Mouse (Mus musculus) liver, embryonic 13.5 days (tissue): ENCODE data around the gene Was. TPM values are rescaled to one million over a fixed set of nuclear protein-coding genes. Genes with fewer than 3 reads are reported as not detected.
"Not testable (repeated sequence)": the region's sequence is repeated elsewhere in the genome, so short reads cannot be mapped to it uniquely, and the experiment has no call there.

Source experiments
- ATAC-seq: fragments of 200-750 bp; cut with Nextera tagmentation; 2 replicates; pipeline ENCODE4 v1.8.0; 2017; ENCODE audit warnings: low read depth, mild to moderate bottlenecking, moderate number of reproducible peaks, moderate library complexity
- DNase-seq: peaks from one replicate; pipeline ENCODE4 v3.0.0; 2022
- H3K27ac ChIP-seq: fragments of 300-500 bp; sonication (generic); 2 replicates; pipeline ENCODE4 v1.5.1; 2015; ENCODE audit warnings: moderate library complexity, mild to moderate bottlenecking, inconsistent platforms
- H3K27me3 ChIP-seq: fragments of 300-500 bp; sonication (generic); 2 replicates; pipeline ENCODE4 v1.6.1; 2015; ENCODE audit warnings: mild to moderate bottlenecking, inconsistent platforms
- H3K36me3 ChIP-seq: fragments of 300-500 bp; sonication (generic); 2 replicates; pipeline ENCODE4 v1.6.1; 2015; ENCODE audit warnings: mild to moderate bottlenecking, inconsistent platforms
- H3K4me1 ChIP-seq: fragments of 300-500 bp; sonication (generic); replicated peaks from 2 replicates; pipeline ENCODE4 v1.6.1; 2015; ENCODE audit warnings: inconsistent platforms
- H3K4me2 ChIP-seq: fragments of 300-500 bp; sonication (generic); 2 replicates; pipeline ENCODE4 v1.6.1; 2015; ENCODE audit warnings: inconsistent platforms, mild to moderate bottlenecking, moderate library complexity
- H3K4me3 ChIP-seq: fragments of 300-500 bp; sonication (generic); replicated peaks from 2 replicates; pipeline ENCODE4 v1.5.1; 2015; ENCODE audit warnings: mild to moderate bottlenecking, inconsistent platforms
- H3K9ac ChIP-seq: fragments of 300-500 bp; sonication (generic); 2 replicates; pipeline ENCODE4 v1.6.1; 2015; ENCODE audit warnings: mild to moderate bottlenecking, inconsistent platforms
- H3K9me3 ChIP-seq: fragments of 300-500 bp; sonication (generic); replicated peaks from 2 replicates; pipeline ENCODE4 v1.6.1; 2016; ENCODE audit warnings: inconsistent platforms
- WGBS: fragments of 180-500 bp; shearing (Covaris S2); methylation state at CpG from one replicate; pipeline ENCODE4 v1.1.7; 2015; ENCODE audit not compliant: insufficient replicate concordance; 5-methylcytosine and 5-hydroxymethylcytosine counted together
- polyA plus RNA-seq: library from polyadenylated mRNA; unstranded; fragments of >200 nt; fragmentation: Nextera tagmentation; extraction: Ambion mirVana; gene quantifications from 2 replicates; pipeline ENCODE4 v1.2.1, GENCODE M21; 2015

Gene Was
- polyA plus RNA-seq, 1 experiment from 2014 or later = 3.4 TPM

- no peak for DNase-seq
- Histone ChIP-seq H3K4me3 (no peak overlapping the region), H3K27ac (peak overlapping the region; percentile 73), H3K4me2 (0 out of 2 replicates have a peak overlapping the region, but pooled peaks have one; percentile 49), H3K9me3 (no peaks in the 10 kb centered on the region), H3K27me3 (no peaks in the 10 kb centered on the region), H3K4me1 (peaks cover 38% of the 10 kb centered on the region), H3K36me3 (no peaks in the 10 kb centered on the region), H3K9ac (no peak overlapping the region)
- no peak for ATAC-seq
- 34% methylated on average over 3 of the region's 3 CpGs for WGBS
These were observed 10.7 kb upstream of the Was start for GRCm38 (mm10) chrX:8101017-8101416.

- ATAC-seq = no peak
- Histone ChIP-seq H3K4me1 (peaks cover 43% of the 10 kb centered on the region), H3K4me3 (no peak overlapping the region), H3K27ac (peak overlapping the region; percentile 47; the same call in 1 of the 2 replicates), H3K36me3 (no peaks in the 10 kb centered on the region), H3K9ac (no peak overlapping the region), H3K4me2 (no peak overlapping the region), H3K27me3 (no peaks in the 10 kb centered on the region), H3K9me3 (no peaks in the 10 kb centered on the region)
- 33% methylated on average over 4 of the region's 4 CpGs for WGBS
- DNase-seq = no peak
These were observed 9.1 kb upstream of the Was start for GRCm38 (mm10) chrX:8099435-8099834.

- WGBS = 12% methylated on average over 19 of the region's 19 CpGs
- Histone ChIP-seq H3K9me3 (no peaks in the 10 kb centered on the region), H3K36me3 (no peaks in the 10 kb centered on the region), H3K27ac (peak overlapping the region; percentile 79), H3K9ac (peak overlapping the region; percentile 65), H3K4me3 (peak overlapping the region; percentile 50), H3K4me1 (peaks cover 30% of the 10 kb centered on the region), H3K4me2 (peak overlapping the region; percentile 61), H3K27me3 (no peaks in the 10 kb centered on the region)
- DNase-seq (peak; percentile 95), ATAC-seq (peak; percentile 92)
These were observed 6.5 kb upstream of the Was start for GRCm38 (mm10) chrX:8096787-8097242.

- H3K4me3 ChIP-seq = peak overlapping the region; percentile 49
- WGBS = 7% methylated on average over 20 of the region's 48 CpGs
- H3K4me1 ChIP-seq = peaks cover 25% of the 10 kb centered on the region
- peak overlapping the region; percentile 43; the same call in 1 of the 2 replicates for H3K9ac ChIP-seq
- H3K27ac ChIP-seq, H3K9me3 ChIP-seq, H3K27me3 ChIP-seq, H3K36me3 ChIP-seq: not testable (repeated sequence)
- DNase-seq (peak; percentile 80), ATAC-seq (peak; percentile 87)
- peak overlapping the region; percentile 59 for H3K4me2 ChIP-seq
These were observed 5.9 kb upstream of the Was start for GRCm38 (mm10) chrX:8096068-8096786.

- ATAC-seq (no peak), DNase-seq (no peak)
- Histone ChIP-seq H3K9me3 (no peaks in the 10 kb centered on the region), H3K4me1 (peaks cover 20% of the 10 kb centered on the region), H3K4me3 (peak overlapping the region; percentile 49), H3K9ac (peak overlapping the region; percentile 43), H3K4me2 (peak overlapping the region; percentile 59), H3K27ac (no peak overlapping the region; the same call in 1 of the 2 replicates), H3K27me3 (no peaks in the 10 kb centered on the region), H3K36me3 (no peaks in the 10 kb centered on the region)
- WGBS = 57% methylated on average over 10 of the region's 10 CpGs
These were observed 5.2 kb upstream of the Was start for GRCm38 (mm10) chrX:8095546-8095945.

- not testable (repeated sequence) for H3K27me3 ChIP-seq, H3K9me3 ChIP-seq, H3K4me3 ChIP-seq, DNase-seq, H3K9ac ChIP-seq, ATAC-seq, H3K36me3 ChIP-seq
- peaks cover 12% of the 10 kb centered on the region for H3K4me1 ChIP-seq
- H3K4me2 ChIP-seq = peak overlapping the region; percentile 55; the same call in 1 of the 2 replicates
- peak overlapping the region; percentile 66; the same call in 1 of the 2 replicates for H3K27ac ChIP-seq
- 58% methylated on average over 4 of the region's 5 CpGs for WGBS
These were observed 653 bp upstream of the Was start for GRCm38 (mm10) chrX:8090954-8091347.

- peak overlapping the region; percentile 47 for H3K4me3 ChIP-seq
These were observed 552 bp downstream of the Was start for GRCm38 (mm10) chrX:8089746-8090145.

GRCm38 (mm10) chrX:8085611-8086010, 4.7 kb downstream of the Was start:
- no peaks in the 10 kb centered on the region for H3K27me3 ChIP-seq
- no peaks in the 10 kb centered on the region for H3K9me3 ChIP-seq
- H3K4me1 ChIP-seq = peaks cover 6% of the 10 kb centered on the region; the same call in 1 of the 2 replicates
- 74% methylated on average over 8 of the region's 8 CpGs for WGBS
- H3K4me2 ChIP-seq = no peak overlapping the region
- no peak overlapping the region for H3K4me3 ChIP-seq
- DNase-seq (no peak), ATAC-seq (no peak)
- no peak overlapping the region for H3K9ac ChIP-seq
- H3K36me3 ChIP-seq = no peaks in the 10 kb centered on the region
- H3K27ac ChIP-seq = no peak overlapping the region

More at GRCm38 (mm10) chrX:8089746-8090145, 552 bp downstream of the Was start:
- peak overlapping the region; percentile 59 for H3K9ac ChIP-seq
- peaks cover 7% of the 10 kb centered on the region; the same call in 1 of the 2 replicates for H3K4me1 ChIP-seq
- H3K27ac ChIP-seq = peak overlapping the region; percentile 66; the same call in 1 of the 2 replicates
- WGBS = 39% methylated on average over 3 of the region's 3 CpGs
- no peaks in the 10 kb centered on the region for H3K9me3 ChIP-seq
- ATAC-seq (0 out of 2 replicates have a peak, but pooled peaks have one; percentile 31), DNase-seq (no peak)
- H3K36me3 ChIP-seq = no peaks in the 10 kb centered on the region
- peak overlapping the region; percentile 55 for H3K4me2 ChIP-seq
- no peaks in the 10 kb centered on the region for H3K27me3 ChIP-seq

- Histone ChIP-seq H3K36me3 (no peaks in the 10 kb centered on the region), H3K27me3 (no peaks in the 10 kb centered on the region), H3K4me2 (no peak overlapping the region), H3K9me3 (no peaks in the 10 kb centered on the region), H3K9ac (no peak overlapping the region), H3K27ac (no peak overlapping the region), H3K4me3 (no peak overlapping the region), H3K4me1 (peaks cover 3% of the 10 kb centered on the region; the same call in 1 of the 2 replicates)
- 79% methylated on average over 6 of the region's 6 CpGs for WGBS
- DNase-seq (no peak), ATAC-seq (no peak)
These were observed 5.5 kb downstream of the Was start for GRCm38 (mm10) chrX:8084771-8085259.

GRCm38 (mm10) chrX:8075104-8075503, 15.2 kb downstream of the Was start:
- Histone ChIP-seq H3K27me3 (no peaks in the 10 kb centered on the region), H3K36me3 (peaks cover 25% of the 10 kb centered on the region), H3K4me2 (peak overlapping the region; percentile 74), H3K9me3 (no peaks in the 10 kb centered on the region), H3K4me3 (peak overlapping the region; percentile 56), H3K4me1 (peaks cover 24% of the 10 kb centered on the region), H3K9ac (peak overlapping the region; percentile 70), H3K27ac (peak overlapping the region; percentile 90)
- ATAC-seq (no peak), DNase-seq (no peak)
- WGBS = 33% methylated on average over 3 of the region's 3 CpGs

- 23% methylated on average over 46 of the region's 46 CpGs for WGBS
- H3K27me3 ChIP-seq = no peaks in the 10 kb centered on the region
These were observed 15.8 kb downstream of the Was start, which contains the start of gene Suv39h1 for GRCm38 (mm10) chrX:8074430-8075014. Gene Suv39h1, minus strand, starts transcription at chrX:8074760.

More at GRCm38 (mm10) chrX:8074430-8075014, 15.8 kb downstream of the Was start, which contains the start of gene Suv39h1:
- Histone ChIP-seq H3K36me3 (peaks cover 31% of the 10 kb centered on the region), H3K4me3 (peak within 1 kb of the TSS; percentile 79), H3K9ac (peak within 1 kb of the TSS; percentile 85), H3K27ac (peak within 1 kb of the TSS; percentile 90), H3K9me3 (no peaks in the 10 kb centered on the region), H3K4me2 (peak within 1 kb of the TSS; percentile 74), H3K4me1 (peaks cover 24% of the 10 kb centered on the region)
- peak; percentile 97 for ATAC-seq
- peak; percentile 93 for DNase-seq
